Mouse (Mus musculus) hindbrain, embryonic 16.5 days (tissue): ENCODE results near the gene Etnk2. TPM values are rescaled to one million over a fixed set of nuclear protein-coding genes. Genes with fewer than 3 reads are reported as not detected.

Experiments
- ATAC-seq: fragments of 200-750 bp; cut with Nextera tagmentation; 2 replicates; pipeline ENCODE4 v1.8.0; 2017; ENCODE audit warnings: moderate TSS enrichment, moderate library complexity
- H3K27ac ChIP-seq: fragments of 300-500 bp; sonication (generic); 2 replicates; pipeline ENCODE4 v1.5.1; 2014; ENCODE audit warnings: low read depth, mild to moderate bottlenecking, control low read depth, low read length, moderate library complexity
- H3K27me3 ChIP-seq: fragments of 300-500 bp; sonication (generic); replicated peaks from 2 replicates; pipeline ENCODE4 v1.6.1; 2014; ENCODE audit warnings: low read length; ENCODE audit not compliant: control insufficient read depth, insufficient read depth
- H3K36me3 ChIP-seq: fragments of 300-500 bp; sonication (generic); 2 replicates; pipeline ENCODE4 v1.6.1; 2014; ENCODE audit warnings: mild to moderate bottlenecking, low read length, moderate library complexity, mixed read lengths; ENCODE audit not compliant: control insufficient read depth, insufficient read depth
- H3K4me1 ChIP-seq: fragments of 300-500 bp; sonication (generic); 2 replicates; pipeline ENCODE4 v1.6.1; 2014; ENCODE audit warnings: low read depth, low read length; ENCODE audit not compliant: control insufficient read depth, insufficient read depth
- H3K4me2 ChIP-seq: fragments of 300-500 bp; sonication (generic); 2 replicates; pipeline ENCODE4 v1.6.1; 2014; ENCODE audit warnings: mild to moderate bottlenecking, low read length, control low read depth, moderate library complexity
- H3K4me3 ChIP-seq: fragments of 300-500 bp; sonication (generic); 2 replicates; pipeline ENCODE4 v1.5.1; 2014; ENCODE audit warnings: mild to moderate bottlenecking, low read length, control low read depth, moderate library complexity
- H3K9ac ChIP-seq: fragments of 300-500 bp; sonication (generic); 2 replicates; pipeline ENCODE4 v1.6.1; 2014; ENCODE audit warnings: low read depth, mild to moderate bottlenecking, control low read depth, low read length, moderate library complexity
- H3K9me3 ChIP-seq: fragments of 300-500 bp; sonication (generic); 2 replicates; pipeline ENCODE4 v1.6.1; 2014; ENCODE audit warnings: mild to moderate bottlenecking, low read length, moderate library complexity; ENCODE audit not compliant: control insufficient read depth
- WGBS: fragments of 180-500 bp; shearing (Covaris S2); extraction: QIAGEN DNeasy Blood & Tissue Kit; methylation state at CpG from one replicate; pipeline ENCODE4 v1.1.7; 2014; 5-methylcytosine and 5-hydroxymethylcytosine counted together
- polyA plus RNA-seq: library from polyadenylated mRNA; unstranded; fragments of >200 nt; fragmentation: Nextera tagmentation; extraction: Ambion mirVana; gene quantifications from 2 replicates; pipeline ENCODE4 v1.2.1, GENCODE M21; 2015

Etnk2 gene
- 25.7 and 29.5 TPM in 2 replicates for polyA plus RNA-seq

DNA sequence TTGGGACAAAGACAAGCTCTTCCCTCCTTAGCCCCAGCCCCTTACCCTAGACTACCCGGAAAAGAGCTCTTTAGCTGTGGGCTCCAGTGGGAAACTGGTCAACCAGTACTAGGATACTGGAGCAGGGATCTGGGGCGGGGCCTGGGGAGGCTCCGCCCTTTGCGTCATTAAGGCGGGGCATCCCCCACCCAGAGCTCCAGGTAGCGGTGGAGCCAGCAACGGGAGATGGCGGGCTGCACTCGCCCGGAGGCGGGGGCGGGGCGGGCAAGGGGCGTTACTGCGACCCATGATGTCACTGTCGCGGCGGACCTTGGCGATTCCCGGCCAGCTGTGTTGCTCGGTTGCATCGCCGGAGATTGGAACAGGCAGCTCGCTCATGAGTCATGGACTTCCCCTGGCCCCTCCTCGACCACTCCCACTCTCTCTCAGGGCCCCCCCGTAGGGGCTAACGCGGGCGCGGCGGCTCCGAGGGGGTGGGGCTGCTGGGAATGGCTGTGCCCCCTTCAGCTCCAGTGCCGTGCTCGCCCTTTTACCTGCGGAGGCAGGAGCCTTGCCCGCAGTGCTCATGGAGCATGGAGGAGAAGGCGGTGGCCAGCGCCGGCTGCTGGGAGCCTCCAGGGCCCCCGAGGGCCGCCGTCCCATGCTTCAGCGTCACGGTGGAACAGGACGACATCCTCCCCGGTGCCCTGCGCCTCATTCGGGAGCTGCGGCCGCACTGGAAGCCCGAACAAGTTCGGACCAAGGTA lies at the start of gene Etnk2:
Gene Etnk2, plus strand, starts transcription at position 297 of the 746 bp plus-strand sequence.
- H3K4me2 ChIP-seq = peak within 1 kb of the TSS; percentile 93
- H3K4me3 ChIP-seq = peak within 1 kb of the TSS; percentile 74
- H3K36me3 ChIP-seq = no peaks in the 10 kb centered on the region
- no peaks in the 10 kb centered on the region for H3K9me3 ChIP-seq
- peak within 1 kb of the TSS; percentile 67 for H3K27ac ChIP-seq
- no peaks in the 10 kb centered on the region for H3K27me3 ChIP-seq
- H3K4me1 ChIP-seq = peaks cover 13% of the 10 kb centered on the region
- WGBS = under 1% methylated on average over 50 of the region's 52 CpGs
- peak; percentile 87 for ATAC-seq
- peak within 1 kb of the TSS; percentile 82 for H3K9ac ChIP-seq

DNA sequence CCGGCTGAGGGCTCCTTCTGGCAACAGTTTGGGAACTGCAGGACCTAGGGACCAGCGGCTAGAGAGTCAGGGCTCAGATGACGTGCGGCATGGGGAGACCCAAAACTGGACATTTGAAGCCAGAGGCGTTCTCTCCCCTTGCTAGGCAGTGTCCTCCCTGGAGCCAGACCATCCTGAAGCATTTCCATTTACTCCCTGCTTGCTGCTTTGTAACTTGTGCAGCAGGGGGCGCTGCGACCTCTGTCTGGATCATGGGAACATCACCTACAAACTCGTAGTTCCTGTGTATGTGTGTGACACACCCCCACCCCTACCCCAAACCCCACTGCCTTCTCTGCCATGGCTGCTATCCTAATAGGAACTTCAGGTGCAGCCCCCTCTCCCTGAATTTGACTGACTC lies 49.0 kb upstream of the Etnk2 start:
- Histone ChIP-seq H3K27ac (no peak overlapping the region), H3K9ac (no peak overlapping the region), H3K9me3 (no peaks in the 10 kb centered on the region), H3K4me1 (peaks cover 5% of the 10 kb centered on the region), H3K4me3 (no peak overlapping the region), H3K36me3 (no peaks in the 10 kb centered on the region), H3K27me3 (no peaks in the 10 kb centered on the region), H3K4me2 (no peak overlapping the region)
- 27% methylated on average over 8 of the region's 8 CpGs for WGBS
- ATAC-seq = no peak

DNA sequence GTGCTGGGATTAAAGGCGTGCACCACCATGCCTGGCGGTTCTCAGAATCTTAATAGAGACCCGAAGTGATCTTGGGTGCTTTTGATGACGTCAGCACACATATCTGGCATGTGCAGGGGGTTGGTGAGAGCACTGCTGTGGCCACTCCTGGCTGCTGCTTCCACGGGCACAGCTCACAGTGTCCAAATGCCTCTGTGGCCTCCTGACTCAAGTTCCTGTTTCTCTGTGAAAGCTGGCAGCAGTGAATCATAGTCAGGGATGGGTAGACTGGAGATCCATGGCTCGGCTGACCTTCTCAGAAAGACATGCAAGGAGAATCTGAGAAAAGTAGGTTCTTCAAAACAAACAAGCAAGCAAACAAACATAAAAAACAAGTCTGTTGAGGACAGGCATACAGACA lies 47.6 kb upstream of the Etnk2 start:
- Histone ChIP-seq H3K9ac (no peak overlapping the region), H3K27me3 (no peaks in the 10 kb centered on the region), H3K4me1 (peaks cover 5% of the 10 kb centered on the region), H3K27ac (no peak overlapping the region), H3K4me2 (no peak overlapping the region), H3K4me3 (no peak overlapping the region), H3K36me3 (no peaks in the 10 kb centered on the region), H3K9me3 (no peaks in the 10 kb centered on the region)
- no peak for ATAC-seq
- 80% methylated on average over 6 of the region's 6 CpGs for WGBS

DNA sequence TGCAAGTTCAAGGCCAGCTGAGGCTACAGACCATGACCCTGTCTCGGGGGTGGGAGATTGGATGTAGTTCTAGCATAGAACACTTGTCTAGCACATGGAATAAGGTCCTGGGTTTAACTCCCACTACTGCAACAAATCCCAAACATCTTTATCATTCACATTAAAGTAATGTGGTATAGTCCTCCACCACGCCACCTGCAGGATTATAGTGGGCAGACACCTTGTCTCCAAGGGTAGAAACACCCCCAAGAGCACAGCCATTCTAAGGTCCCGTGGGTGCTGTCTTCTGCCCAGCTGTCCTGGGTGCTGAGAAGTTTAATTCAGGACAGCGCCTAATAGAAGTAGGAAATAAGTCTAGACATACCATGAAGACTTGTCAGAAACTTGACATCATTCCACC lies 46.8 kb upstream of the Etnk2 start:
- Histone ChIP-seq H3K4me3 (no peak overlapping the region), H3K36me3 (no peaks in the 10 kb centered on the region), H3K4me2 (no peak overlapping the region), H3K27me3 (no peaks in the 10 kb centered on the region), H3K9me3 (no peaks in the 10 kb centered on the region), H3K4me1 (peaks cover 5% of the 10 kb centered on the region), H3K27ac (no peak overlapping the region), H3K9ac (no peak overlapping the region)
- WGBS = 85% methylated on average over 4 of the region's 4 CpGs
- no peak for ATAC-seq

DNA sequence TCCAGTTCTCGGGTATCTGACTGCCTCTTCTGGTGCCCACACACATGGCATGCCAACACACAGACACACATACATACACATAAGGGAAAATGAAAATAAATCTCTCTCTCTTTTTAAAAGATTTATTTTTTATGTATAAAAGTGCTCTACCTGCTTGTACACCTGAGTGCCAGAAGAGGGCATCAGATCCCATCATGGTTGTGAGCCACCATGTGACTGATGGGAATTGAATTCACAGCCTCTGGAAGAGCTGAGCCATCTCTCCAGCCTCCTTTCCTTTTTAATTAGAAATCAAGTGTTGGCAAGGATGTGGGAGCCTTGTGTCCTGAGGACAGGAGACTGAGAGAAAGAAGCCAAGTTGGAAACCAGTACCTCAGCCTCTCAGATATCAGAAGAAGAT lies 46.2 kb upstream of the Etnk2 start:
- H3K27ac ChIP-seq = no peak overlapping the region

DNA sequence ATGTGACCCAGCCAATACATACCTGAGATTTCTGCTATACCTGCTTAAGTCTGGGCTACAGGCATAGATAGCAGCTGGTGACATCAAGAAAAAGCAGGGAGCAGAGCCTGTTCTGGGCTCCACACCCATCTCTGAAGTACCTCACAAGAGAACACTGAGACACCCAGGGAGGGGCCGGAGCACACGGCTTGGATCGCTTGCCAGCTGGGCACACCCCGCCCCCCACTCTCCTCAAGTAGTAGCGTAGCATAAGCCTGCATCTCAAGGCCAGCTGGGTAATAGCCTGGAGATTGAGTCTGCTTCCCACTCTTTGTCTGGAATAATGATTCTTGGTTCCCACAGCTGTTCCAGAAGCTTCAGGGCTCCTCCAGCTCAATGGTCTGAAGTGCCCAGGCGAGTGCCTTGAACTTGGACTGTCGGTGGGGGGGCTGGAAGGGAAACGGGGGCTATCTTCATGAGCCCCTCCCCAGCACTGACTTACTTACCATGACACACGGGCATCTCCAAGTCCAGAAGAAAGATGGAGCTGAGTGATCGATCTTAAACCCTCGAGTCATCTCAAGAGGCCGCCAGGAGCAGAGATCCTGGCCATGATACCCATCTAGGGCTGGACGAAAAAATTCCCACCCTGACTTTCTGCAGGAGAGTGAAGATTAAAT lies 42.0 kb upstream of the Etnk2 start, which contains the start of gene Kiss1:
Gene Kiss1, plus strand, starts transcription at position 609 of the 659 bp plus-strand sequence.
- H3K9me3 ChIP-seq = no peaks in the 10 kb centered on the region
- ATAC-seq = no peak
- no peak within 1 kb of the TSS for H3K9ac ChIP-seq
- no peak within 1 kb of the TSS for H3K4me3 ChIP-seq
- no peaks in the 10 kb centered on the region for H3K27me3 ChIP-seq
- H3K4me1 ChIP-seq = no peaks in the 10 kb centered on the region
- H3K4me2 ChIP-seq = no peak within 1 kb of the TSS
- H3K27ac ChIP-seq = no peak within 1 kb of the TSS
- H3K36me3 ChIP-seq = no peaks in the 10 kb centered on the region
- WGBS = 74% methylated on average over 13 of the region's 13 CpGs

More for the DNA sequence above, 46.2 kb upstream of the Etnk2 start:
- no peak overlapping the region for H3K4me2 ChIP-seq
- H3K36me3 ChIP-seq = no peaks in the 10 kb centered on the region
- no peaks in the 10 kb centered on the region for H3K9me3 ChIP-seq
- no peaks in the 10 kb centered on the region for H3K4me1 ChIP-seq
- WGBS = 56% methylated on average over 1 of the region's 1 CpGs
- H3K9ac ChIP-seq = no peak overlapping the region
- ATAC-seq = no peak
- no peaks in the 10 kb centered on the region for H3K27me3 ChIP-seq
- no peak overlapping the region for H3K4me3 ChIP-seq

DNA sequence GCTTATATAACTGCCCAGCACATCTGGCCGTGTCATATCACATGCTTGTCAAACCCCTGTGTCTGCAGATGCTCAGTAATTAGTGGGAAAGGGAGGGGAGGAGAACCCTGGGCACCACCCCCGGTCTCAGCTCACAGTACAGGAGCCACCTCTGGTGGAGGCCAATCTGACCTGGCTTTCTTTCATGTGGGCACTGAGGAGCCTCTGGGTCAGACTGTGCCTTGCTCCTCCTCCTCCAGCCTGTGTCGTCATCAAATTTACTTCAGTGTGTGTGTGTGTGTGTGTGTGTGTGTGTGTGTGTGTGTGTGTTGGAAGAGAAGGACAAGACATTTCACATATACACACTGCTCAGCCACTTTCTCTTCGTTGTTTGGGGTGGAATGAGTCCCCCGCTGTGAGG lies 40.0 kb upstream of the Etnk2 start:
- Histone ChIP-seq H3K27me3 (no peaks in the 10 kb centered on the region), H3K9ac (no peak overlapping the region), H3K4me3 (no peak overlapping the region), H3K4me2 (no peak overlapping the region), H3K27ac (no peak overlapping the region), H3K9me3 (no peaks in the 10 kb centered on the region), H3K4me1 (no peaks in the 10 kb centered on the region), H3K36me3 (no peaks in the 10 kb centered on the region)
- ATAC-seq = peak; percentile 41; the same call in 1 of the 2 replicates
- WGBS = 58% methylated on average over 5 of the region's 5 CpGs

DNA sequence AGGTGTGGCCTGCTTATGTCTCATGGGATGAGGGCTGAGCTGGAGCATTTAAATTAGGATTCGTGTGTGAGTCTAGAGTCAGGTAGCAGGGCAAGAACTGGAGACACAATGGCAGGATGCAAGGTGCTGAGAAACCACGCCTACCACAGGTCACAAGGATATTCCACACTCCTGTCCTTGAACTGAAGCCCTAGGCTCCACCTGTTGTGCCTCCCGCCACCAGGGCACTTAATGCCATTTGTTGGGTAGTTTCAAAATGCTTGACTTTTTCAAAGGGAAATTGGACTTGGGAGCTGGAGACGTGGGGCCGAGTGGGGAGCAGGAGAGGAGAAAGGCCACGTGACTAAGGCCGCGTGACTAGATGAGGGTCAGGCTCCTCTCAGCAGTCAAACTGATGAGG lies 37.4 kb upstream of the Etnk2 start:
- Histone ChIP-seq H3K27ac (no peak overlapping the region), H3K9ac (no peak overlapping the region), H3K27me3 (no peaks in the 10 kb centered on the region), H3K4me2 (no peak overlapping the region), H3K4me1 (peaks cover 4% of the 10 kb centered on the region), H3K36me3 (no peaks in the 10 kb centered on the region), H3K9me3 (no peaks in the 10 kb centered on the region), H3K4me3 (no peak overlapping the region)
- no peak for ATAC-seq
- WGBS = 88% methylated on average over 8 of the region's 8 CpGs

DNA sequence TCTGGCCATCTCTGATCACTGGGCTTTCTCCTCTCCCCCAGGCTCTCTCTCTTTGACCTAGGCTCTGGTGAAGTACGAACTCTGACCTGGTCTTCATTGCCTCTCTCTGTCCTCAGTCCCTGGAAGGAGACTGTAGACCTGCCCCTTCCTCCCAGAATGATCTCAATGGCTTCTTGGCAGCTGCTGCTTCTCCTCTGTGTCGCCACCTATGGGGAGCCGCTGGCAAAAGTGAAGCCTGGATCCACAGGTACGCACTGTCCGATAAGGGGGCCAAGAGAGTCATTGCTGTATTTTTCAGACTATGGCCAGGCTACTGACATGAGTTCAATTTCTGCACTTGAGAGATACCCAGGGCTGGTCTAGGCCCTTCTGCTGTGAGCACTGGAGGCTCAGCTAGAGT lies 36.3 kb upstream of the Etnk2 start:
- Histone ChIP-seq H3K36me3 (no peaks in the 10 kb centered on the region), H3K9ac (no peak overlapping the region), H3K27ac (no peak overlapping the region), H3K9me3 (no peaks in the 10 kb centered on the region), H3K27me3 (no peaks in the 10 kb centered on the region), H3K4me3 (no peak overlapping the region), H3K4me1 (peaks cover 10% of the 10 kb centered on the region), H3K4me2 (no peak overlapping the region)
- WGBS = 73% methylated on average over 5 of the region's 5 CpGs
- no peak for ATAC-seq
